Mouse (Mus musculus) cerebellum, adult 8-10 months (tissue): ENCODE results near the gene Mef2c.

Source experiments
- DNase-seq: peaks from one replicate; pipeline ENCODE4 v3.0.0; 2022

Gene Mef2c

DNA sequence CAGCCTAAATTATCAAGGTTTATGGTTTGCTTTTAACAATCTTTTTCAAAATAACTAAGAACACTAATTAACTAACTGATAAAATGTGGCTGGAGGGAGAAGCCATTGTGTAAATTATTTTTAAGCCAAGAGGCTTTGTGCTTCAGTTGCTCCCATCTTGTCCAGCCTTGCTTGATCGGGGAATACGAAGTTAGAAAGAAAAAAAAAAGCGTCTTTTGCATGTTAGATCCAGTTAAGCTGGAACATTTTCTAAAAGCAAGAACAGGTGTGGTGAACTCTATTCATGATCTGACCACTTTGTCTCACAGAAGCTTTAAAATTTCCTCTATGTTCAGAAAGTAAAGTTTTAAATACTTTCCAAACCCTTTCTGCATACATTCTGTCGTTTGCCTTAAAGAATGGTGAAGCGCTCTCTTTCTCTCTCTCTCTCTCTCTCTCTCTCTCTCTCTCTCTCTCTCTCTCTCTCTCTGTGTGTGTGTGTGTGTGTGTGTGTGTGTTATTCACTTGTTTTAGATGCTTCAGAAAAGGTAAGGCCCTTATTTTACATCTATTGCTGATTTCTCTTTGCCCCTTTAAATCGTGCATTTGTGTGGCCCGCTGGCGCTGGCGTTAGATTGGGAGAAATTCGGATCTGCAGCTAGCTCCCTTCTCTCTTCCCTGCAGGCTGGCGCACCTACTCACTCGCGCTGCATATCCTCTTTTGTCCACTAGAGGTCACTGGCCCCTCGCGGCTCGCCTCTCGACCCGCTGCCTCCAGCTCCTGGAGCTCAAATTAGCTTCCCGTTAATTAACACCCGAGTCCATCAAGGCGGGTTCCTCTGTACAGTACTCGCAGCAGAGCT lies 210.9 kb downstream of the Mef2c start:
- DNase-seq = peak; percentile 98

DNA sequence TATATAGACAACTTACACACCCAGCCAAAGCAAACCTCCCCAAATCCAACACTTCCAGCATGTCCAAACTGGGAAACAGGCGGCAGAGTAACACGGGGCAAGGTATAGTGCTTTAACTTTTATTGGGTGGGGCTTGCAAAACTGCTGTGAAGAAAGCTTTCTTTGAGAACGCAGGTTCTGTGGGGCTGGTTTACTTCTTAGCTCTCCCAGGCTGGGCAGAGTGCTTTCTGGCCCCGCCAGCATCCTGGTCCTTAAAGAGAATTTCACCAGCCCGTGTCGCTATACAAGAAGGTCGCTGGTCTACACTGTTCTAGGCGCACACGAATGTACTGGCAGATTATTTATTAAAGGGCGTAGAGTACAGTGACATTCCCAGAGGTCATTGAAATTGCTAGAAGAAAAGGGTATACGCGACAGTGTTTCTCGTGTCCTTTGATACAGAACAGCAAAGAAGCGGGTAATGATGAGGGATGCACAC lies 211.5 kb downstream of the Mef2c start:
- DNase-seq = no peak

DNA sequence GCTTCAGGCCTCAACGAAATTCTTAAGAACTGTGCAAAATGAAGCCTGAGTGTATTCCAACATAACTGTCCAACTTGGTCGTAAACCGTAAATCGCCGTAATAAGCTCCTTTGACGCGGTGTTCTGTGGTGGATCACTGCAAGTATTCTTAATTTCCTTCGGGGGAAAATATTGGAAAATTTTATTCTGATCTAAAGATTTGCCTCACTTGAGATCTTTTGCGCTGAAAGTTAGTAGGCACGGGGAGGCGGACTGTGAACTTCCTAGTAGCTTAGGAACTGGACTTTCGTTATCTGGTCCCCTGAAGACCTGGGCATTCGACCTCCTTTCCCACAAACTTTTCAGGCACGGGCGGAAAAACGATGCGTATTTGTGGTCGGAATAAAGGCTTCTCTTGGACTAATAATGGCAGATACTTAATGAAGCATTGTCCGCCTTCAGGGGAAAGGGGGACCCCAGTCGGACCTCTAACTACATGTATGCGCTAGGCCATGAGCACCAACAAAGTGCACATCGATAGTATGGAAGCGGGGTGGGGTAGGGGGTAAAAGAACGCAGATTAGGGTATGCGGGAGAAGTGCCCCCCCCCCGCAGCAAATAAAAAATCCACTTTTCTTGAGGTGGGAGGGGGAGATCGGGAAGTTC lies 212.3 kb downstream of the Mef2c start:
- DNase-seq = peak; percentile 47
